Mouse (Mus musculus): ENCODE data around the gene Gstm3.
A peak's percentile ranks its signal among the peaks of the same experiment; 100 is the strongest.
"Not testable (repeated sequence)": the region's sequence is repeated elsewhere in the genome, so short reads cannot be mapped to it uniquely, and the experiment has no call there.

The Gstm3 gene

DNA sequence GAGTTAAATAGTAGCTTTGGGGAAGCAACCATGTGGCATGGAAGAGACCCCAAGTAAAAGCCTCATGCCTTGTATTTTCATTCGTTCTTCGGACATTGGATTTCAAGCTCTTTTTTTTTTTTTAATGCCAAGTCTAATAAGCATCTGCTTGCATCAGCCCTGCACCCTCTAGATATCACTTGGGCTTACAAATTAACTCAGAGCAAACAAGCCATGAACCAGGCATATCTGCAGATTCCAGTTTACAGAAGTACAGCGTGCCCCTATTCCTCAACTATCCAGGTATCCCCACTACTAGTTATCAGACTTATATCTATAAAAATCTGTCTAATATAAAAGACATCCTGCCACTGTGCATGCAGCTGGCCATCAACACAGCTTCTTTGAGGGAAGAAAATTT is 3.0 kb upstream of the Gstm3 start:
- DNase-seq (ENCODE audit: low read depth): no peak

DNA sequence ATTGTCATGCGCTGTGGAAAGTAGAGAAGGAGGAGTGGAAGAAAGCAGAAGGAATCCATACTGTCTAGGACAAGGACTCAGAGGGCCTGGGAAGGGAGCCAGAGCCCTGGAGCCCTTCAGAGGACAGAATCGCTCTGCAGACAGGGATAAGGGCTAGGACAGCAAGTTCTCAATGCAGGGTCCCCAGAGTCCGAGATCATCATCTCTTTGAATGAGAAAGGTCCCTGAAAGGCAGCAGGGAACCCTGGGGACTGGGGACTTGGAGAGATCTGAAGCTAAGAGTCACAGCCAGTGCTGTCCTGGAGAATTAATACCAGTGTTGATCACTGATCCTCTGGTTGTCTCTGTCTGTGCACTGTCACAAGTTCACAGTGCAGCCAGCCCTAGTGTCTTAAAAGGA is 2.0 kb upstream of the Gstm3 start:
- DNase-seq (ENCODE audit: low read depth): not testable (repeated sequence)

DNA sequence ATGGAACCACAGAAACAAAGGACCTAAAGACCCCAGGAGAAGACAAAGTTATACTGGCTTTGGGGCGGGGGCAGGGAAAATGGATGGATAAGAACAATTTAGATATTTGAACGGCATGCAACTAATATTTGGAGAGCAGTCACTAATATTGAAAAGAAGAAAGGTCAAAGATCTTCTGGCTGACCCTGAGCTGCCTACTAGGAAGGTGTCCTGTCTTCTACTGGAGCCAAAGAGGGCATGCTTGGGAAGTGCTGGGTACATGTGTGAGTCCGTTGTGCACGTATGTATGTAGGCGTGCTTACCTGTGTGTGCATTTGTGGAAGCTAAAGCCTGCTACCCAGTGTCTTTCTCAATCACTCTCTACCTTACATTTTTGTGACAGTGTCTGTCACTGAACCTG is 2.5 kb downstream of the Gstm3 start:
- DNase-seq (ENCODE audit: low read depth): no peak

DNA sequence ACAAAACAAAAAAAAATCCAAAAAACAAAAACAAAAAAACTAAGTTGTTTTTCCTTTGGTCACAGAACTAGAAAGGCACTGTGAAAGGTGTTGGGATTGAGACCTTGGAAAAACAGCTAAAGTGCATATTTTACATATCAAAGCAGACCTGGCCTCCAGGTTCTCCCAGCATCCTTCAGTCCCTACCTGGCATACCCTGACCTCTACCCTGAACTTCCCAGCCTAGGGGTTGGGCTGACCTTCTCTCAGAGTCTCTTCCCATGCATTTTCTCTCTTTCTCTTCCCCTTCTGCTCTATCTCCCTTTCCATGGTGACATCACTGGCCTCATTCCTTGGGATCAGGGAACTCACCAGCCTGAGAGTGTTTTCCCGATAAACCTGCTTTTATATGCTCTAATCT is 3.5 kb downstream of the Gstm3 start:
- no peak for DNase-seq (ENCODE audit: low read depth)

DNA sequence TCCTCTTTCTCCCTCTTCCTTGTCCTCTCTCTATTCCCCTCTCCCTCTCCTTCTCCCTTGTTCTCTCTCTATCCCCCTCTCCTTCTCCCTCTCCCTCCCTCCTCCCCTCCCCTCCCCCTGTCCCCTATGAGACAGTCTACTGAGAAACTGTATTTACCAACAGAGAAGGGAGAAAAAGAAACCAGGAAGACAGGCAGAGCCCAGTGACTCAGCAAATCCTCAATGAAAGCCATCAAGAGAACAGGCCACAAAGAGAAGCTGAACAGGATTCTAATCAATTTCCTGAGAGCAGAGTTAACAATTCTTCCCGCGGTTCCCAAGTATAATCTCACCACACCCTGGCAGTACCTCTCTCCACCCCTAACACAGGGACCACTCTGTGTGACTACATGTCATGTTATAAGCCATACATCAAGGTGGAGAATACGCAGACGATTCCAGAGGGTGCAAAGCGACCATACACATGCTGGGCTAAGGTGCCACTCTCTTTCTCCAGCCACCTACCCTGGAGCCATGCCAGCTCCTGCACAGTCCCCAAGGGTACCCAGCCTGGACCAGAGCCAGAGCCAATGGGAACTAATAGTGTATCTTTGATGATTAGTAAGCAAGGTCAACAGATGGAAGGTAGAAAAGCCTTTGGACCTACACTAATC is 4.3 kb downstream of the Gstm3 start:
- no peak for DNase-seq (ENCODE audit: low read depth)

DNA sequence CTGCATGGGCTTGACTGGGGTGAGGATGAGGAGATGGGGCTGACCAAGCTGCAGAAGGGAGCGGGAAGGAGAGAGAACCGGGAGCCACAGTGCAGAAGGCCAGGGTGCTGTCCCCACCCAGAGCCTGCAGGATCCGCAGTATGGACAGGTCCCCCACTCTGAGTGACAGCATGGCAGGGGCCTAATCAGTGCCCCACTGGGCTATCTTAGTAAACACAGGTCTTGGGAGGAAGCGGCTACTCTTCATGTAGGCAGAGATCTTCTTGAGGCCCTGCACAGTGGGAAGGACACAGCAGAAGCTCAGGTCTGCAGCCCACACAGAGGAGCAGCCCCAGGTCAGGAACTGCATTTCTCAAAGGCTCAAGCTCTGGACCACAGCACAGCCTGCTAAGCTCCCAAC is 5.1 kb downstream of the Gstm3 start:
- DNase-seq (ENCODE audit: low read depth): no peak

DNA sequence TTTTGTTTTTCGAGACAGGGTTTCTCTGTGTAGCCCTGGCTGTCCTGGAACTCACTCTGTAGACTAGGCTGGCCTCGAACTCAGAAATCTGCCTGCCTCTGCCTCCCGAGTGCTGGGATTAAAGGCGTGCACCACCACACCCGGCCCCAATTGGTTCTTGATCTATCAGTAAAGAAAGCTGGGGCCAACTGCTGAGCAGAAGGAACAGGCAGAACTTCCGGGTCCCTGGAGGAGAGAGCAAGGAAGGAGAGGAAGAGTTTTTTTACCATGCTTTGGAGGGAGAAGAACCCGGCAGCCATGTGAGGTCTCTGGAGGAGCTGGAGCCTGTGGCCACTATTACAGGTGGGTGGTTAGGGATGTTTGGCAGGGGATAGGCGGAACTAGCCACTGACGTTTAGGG is 13.8 kb downstream of the Gstm3 start:
- DNase-seq (ENCODE audit: low read depth): not testable (repeated sequence)

DNA sequence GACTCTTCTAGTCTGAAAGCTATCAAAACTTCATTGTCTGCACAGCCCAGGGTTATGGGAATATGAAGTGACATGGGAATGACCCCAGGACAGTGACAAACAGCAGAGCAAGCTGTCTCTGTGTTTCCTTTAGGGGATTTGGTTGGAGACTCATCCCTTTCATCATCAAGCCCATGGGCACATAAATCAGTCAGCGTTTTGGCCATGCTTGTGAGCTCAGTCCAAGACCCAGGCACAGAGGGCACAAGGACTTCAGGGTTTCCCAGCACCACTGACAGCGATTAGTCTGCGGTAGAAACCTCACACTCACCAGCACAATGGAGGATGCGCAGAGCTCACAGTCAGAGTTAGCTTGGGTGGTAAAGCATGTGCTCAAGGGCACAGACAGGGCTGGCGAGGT is 15.2 kb downstream of the Gstm3 start:
- DNase-seq (ENCODE audit: low read depth): no peak

DNA sequence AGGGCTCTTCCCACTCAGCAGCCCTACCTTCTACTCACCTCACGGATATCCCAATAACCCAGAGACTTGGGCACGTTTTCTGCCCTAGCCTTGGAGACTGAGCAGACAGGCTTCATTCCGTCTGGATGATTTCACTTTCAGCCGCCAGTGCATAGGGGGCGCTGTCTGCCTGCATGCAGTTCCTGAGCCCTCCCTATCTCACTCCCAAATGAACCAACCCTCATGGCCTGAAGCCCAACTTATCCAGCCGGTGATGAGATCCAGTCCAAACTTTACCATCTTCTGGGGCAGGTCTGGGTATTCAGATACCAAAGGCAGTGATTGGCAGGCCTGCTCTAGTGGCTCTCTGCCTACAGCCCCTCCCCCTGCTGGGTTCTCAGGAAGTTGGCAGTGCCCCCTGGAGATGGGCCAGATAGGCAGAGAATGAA is 15.7 kb downstream of the Gstm3 start:
- peak; percentile 30 for DNase-seq (ENCODE audit: low read depth)

DNA sequence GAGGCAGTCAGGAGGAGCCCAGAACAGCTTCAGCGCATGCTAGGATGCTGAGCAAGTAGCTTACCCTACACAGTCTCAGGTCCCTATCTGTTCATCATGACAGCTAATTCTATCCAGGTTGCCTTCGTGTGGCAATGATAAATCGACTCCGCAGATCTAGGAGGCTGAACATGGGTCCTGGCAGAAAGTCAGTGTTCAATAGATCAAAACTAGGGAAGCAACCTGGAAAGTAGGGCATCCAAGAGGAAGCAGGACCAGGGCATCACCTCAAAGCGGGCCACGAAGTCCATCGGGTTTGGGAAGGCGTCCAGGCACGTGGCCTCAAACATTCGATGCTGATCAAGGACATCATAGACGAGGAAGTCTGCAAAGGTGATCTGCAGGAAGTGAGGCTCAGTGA is 18.6 kb downstream of the Gstm3 start:
- no peak for DNase-seq (ENCODE audit: low read depth)

DNA sequence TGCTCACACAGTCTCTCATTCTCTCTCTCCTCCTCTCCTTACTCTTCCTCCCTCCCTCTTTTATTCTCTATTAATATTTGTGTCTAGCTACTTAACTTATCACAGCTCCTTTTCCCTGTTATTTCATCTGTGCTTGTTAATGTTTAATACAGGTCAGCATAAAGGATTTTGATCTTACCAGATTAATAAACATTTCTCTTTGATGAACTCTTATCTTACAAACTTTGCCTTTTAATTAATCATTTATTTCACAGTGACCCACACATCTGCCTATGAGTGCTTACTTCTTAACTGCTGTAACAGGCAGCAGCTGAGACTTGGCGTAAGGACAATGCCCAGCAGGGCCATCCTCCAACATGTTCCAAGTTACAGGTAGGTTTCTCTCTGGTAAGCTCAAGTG is 19.6 kb downstream of the Gstm3 start:
- not testable (repeated sequence) for DNase-seq (ENCODE audit: low read depth)

DNA sequence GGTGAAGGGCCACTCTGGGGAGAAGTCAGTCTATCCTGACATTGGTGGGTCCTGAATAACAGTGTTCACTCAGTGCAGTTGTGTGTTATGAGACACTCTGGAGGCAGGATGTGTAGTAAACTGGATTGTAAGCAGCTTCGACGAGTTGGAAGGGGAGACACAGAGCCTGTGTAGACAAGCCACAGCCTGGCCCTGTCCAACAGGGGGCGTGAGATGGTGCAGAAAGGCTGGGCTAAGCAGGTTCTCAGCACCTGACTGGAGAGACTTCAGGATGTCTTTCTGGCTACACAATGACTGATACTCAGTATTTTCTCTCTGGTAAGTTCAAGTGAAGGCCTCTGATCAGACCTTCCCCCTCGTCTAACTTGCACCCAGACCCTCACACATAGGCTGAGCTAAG is 23.4 kb downstream of the Gstm3 start:
- no peak for DNase-seq (ENCODE audit: low read depth)

DNA sequence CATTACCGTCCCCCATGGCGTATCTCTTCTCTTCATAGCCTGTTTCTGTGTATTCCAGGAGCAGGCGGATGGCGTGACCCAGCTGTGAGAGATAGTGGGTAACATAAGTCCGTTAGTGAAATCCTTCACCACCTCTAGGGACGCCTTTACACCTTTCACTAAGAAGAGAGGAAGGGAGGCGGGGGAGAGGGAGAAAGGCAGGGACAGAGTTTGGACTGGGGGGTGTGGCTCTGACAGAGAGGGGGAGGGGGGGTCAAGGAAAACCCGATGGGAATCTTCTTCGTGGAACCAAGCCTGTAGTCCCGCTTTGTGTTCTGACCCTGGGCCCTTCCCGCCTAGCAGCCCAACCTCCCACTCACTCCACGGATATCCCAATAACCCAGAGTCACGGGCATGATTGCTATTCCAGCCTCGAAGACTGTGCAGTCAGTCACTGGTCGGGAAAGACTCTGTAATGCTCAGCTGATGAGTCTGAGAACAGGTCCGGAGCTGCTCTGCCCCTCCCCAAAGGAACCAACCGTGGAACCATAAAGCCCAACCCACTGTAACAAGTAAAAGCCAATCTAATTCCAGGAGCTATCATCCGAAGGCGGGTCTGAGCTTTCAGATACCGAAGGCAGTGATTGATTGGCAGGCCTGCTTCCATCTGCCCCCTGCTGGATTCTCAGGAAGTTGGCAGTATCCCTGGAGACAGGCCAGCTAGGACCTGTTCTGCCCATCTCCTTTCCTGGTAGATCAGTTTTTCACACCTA is 25.7 kb downstream of the Gstm3 start, which contains the start of gene Gstm6:
TSS of gene Gstm6 (minus strand) at position 511 of the 752 bp plus-strand sequence.
- DNase-seq (ENCODE audit: low read depth): no peak

DNA sequence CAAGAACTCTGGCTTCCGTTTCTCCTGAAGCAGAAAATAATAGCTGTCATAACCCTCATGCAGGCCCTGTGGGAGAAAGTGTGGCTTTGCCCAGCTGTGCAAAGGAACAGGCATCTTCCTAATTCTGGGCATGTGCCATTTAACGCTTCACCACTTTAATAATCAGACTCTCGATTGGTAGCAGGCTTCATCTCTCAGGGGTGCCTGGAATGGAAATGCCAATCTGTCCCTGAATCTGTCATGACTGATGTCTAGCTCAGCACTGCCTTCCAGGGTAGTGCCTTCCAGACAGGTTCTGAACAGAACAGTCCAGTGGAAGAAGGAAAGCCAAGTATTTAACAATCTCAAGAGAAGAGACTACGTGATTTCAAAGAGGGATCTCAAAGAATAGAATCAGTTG is 27.8 kb downstream of the Gstm3 start:
- no peak for DNase-seq (ENCODE audit: low read depth)

DNA sequence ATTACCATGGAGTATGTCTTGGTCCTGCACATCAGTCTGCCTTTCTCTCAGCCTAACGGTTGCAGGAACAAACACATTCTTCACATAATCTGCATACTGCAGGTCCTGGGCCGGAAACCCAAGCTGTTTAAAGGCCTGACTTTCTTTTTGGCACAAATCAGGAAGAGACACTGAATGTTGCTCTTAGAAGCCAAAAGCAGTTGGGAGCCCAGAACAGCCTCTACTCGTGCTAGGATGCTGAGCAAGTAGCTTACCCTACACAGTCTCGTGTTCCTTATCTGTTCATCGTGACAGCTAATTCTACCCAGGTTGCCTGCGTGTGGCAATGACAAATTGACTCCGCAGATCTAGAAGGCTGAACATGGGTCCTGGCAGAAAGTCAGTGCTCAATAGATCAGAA is 28.6 kb downstream of the Gstm3 start:
- DNase-seq (ENCODE audit: low read depth): no peak

DNA sequence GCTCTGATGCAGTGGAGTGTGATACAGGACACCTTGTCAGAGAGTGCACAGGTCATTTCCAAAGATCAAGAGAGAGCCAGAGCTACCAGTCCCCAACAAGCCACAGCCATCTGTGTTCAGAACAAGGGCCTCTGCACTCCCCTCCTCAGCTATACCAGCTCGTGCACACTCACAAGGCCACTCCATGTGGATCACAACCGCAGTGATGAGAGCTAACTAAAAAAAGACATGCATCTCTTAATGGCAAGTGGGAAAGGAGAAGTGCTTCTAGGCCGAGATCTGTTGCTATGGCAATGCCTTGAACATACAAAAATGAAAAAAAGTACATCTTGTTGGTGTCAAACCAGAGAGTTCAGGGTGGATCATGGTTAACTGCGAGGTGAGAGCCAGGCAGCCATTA is 29.3 kb downstream of the Gstm3 start:
- DNase-seq (ENCODE audit: low read depth): no peak

DNA sequence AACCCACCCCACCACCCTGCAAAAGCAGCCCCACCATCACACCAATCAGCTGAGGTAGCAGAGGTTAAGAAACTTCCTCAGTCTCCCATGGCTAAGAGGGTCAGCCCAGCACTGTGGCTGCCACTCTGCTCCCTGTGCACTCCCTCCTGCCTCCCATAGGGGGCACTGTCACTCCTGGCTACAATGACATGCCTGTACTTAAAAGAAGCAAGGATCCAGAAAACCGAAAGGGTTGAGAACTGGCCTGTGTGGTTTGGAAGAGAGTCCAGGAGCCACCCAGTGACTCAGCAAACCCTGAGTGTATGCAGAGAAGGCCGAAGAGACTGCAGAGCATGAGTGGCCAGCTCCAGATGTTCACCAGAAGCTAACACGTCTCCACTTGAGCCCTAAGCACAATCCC is 29.7 kb downstream of the Gstm3 start:
- peak; percentile 96 for DNase-seq (ENCODE audit: low read depth)

DNA sequence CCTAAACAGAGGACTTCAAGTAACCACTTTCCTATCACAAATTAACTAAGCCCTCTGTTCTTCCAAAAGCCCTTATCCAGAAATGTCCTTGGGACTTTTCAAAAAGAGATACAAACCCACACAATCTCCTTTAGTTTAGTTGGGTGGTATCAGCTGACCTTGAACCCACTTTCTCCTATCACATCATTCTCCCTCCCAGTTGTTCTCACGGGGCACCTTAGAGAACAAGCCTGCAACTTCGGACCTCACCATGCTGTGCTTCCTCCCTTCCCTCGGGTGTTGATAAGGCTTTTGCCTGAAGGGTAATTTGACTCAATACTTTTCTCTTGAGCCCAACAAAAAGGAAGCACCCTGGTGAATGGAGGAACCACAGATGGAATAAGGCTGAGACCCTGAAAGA is 33.2 kb downstream of the Gstm3 start:
- DNase-seq (ENCODE audit: low read depth): no peak

DNA sequence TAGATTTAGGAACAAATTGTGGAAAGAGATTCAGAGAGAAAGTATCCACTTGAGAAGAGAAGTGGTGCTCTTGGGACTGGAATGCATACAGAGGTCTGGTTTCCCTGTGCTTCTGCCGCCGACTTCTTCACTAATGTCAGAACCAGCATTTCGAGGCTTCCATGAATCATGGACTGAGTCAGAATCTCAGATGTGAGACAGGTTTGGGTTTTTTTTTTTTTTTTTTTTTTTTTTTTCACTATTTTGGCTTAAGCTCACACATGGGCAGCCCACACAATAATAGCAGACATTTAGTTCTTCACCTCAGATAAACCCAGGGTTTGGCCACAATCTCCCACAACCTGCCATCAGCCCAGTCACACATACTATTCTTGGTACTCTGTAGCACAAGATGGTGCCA is 33.8 kb downstream of the Gstm3 start:
- DNase-seq (ENCODE audit: low read depth): no peak

DNA sequence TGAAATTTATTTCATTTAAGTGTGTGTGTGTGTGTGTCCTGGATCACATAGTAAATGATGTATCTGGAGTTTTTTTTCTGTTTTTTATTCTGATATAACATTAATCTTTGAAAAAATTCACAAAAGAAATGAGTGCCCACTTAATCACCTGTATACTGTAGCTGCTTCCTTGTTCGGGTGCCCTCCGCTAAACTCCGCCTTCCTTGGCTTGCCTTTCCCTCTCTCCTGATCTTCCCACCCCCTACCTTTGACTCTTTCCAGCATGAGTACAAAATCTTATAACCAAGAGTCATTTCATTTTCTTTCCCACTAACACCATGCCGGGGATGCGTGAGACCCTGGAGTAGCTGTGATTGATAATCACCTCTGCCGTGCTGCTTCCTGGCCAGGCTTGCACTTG is 37.0 kb downstream of the Gstm3 start:
- no peak for DNase-seq (ENCODE audit: low read depth)

DNA sequence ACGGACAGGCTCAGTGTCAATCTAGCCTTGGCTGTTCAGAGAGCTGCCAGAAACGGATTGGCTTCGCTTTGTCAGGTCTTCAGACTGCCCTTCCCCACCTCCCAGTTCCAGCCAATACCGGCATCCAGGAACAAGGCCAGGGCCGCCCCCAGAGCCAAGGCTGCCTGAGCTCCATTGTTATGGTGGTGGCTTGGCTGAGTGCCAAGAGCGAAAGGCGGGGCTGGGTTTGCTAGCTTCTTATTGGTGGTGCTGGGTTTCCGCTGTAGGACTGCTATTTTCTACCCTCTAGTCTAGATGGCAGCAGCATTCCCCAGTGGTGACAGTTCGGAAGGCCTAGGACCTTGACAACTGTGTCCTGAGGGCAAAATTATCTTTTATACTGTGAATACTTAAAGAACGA is 37.4 kb downstream of the Gstm3 start, which contains the start of gene Gstm7:
TSS of gene Gstm7 (minus strand) at position 148 of the 400 bp plus-strand sequence.
- DNase-seq (ENCODE audit: low read depth): peak; percentile 61

DNA sequence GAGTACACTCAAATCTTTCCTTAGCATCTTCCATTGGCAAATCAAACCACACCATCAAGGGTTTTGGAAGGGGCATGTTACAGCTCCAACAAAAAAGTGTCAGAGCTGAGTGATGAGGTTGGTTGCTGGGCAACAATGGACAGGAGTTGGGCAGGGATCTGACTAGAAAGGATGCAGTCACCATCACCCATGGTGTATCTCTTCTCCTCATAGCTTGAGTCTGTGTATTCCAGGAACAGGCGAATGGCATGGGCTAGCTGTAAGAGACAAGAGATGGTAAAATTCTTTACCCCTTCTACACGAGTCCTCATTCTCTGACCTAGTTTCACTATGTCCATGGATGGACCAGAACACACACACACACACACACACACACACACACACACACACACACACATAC is 37.9 kb downstream of the Gstm3 start:
- DNase-seq (ENCODE audit: low read depth): no peak

DNA sequence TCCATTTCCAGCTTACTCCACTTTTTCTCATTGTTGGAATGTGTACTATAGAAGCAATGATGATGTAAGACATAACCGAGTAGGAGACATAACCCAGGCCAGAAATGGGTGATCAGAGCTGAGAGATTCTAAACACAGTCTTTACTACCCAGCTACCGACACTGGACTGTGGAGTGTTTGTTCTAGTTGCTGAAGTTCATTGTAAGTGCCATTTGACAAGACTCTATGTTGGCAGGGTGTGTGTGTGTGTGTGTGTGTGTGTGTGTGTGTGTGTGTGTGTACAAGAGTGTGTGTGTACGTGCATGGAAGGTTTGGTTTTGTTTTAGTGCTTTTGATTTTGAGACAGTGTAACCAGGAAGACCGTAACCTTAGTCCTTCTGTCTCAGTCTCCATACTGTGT is 39.4 kb downstream of the Gstm3 start:
- DNase-seq (ENCODE audit: low read depth): no peak

DNA sequence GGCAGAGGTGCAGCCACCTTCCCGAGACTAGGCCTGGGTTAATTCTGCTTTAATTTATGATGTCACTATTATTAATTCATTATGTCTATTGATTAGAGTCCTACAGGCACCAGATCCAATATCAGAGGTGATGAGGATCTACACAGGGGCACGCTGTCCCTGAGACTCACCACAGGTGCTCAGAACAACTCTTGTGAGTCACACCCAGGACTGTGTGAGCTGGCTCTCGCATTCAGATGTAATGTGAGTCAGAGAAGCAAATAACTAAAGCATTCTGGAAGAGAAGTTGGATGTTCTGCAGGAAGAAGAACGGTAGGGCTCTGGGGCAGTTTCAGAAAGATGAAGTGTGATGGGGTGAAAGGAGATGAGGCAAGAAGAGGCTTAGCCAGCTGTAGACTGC is 39.8 kb downstream of the Gstm3 start:
- DNase-seq (ENCODE audit: low read depth): no peak
